Mouse (Mus musculus) stomach, embryonic 14.5 days (tissue): ENCODE measurements around the gene Ky. TPM values are rescaled to one million over a fixed set of nuclear protein-coding genes. Genes with fewer than 3 reads are reported as not detected.

Experiments used
- ATAC-seq: fragments of 200-750 bp; cut with Nextera tagmentation; 2 replicates; pipeline ENCODE4 v1.8.0; 2017; ENCODE audit warnings: low read depth, moderate TSS enrichment; ENCODE audit not compliant: insufficient number of reproducible peaks, insufficient read depth, low FRiP score
- H3K27ac ChIP-seq: fragments of 300-500 bp; sonication (generic); 2 replicates; pipeline ENCODE4 v1.5.1; 2014; ENCODE audit warnings: mild to moderate bottlenecking, low read length, moderate library complexity, mixed read lengths
- H3K27me3 ChIP-seq: fragments of 300-500 bp; sonication (generic); 2 replicates; pipeline ENCODE4 v1.6.1; 2014; ENCODE audit warnings: low read length, control low read depth, mixed read lengths; ENCODE audit not compliant: control insufficient read depth, insufficient read depth
- H3K36me3 ChIP-seq: fragments of 300-500 bp; sonication (generic); 2 replicates; pipeline ENCODE4 v1.6.1; 2014; ENCODE audit warnings: mild to moderate bottlenecking, control low read depth, low read length, moderate library complexity, mixed read lengths; ENCODE audit not compliant: control insufficient read depth, insufficient read depth
- H3K4me1 ChIP-seq: fragments of 300-500 bp; sonication (generic); 2 replicates; pipeline ENCODE4 v1.6.1; 2014; ENCODE audit warnings: low read length, control low read depth, mixed read lengths; ENCODE audit not compliant: control insufficient read depth, insufficient read depth
- H3K4me2 ChIP-seq: fragments of 300-500 bp; sonication (generic); replicated peaks from 2 replicates; pipeline ENCODE4 v1.6.1; 2014; ENCODE audit warnings: low read depth, low read length, control low read depth
- H3K4me3 ChIP-seq: fragments of 300-500 bp; sonication (generic); 2 replicates; pipeline ENCODE4 v1.5.1; 2014; ENCODE audit warnings: low read depth, low read length, control low read depth
- H3K9ac ChIP-seq: fragments of 300-500 bp; sonication (generic); replicated peaks from 2 replicates; pipeline ENCODE4 v1.6.1; 2014; ENCODE audit warnings: low read depth, mild to moderate bottlenecking, control low read depth, low read length, moderate library complexity, mixed read lengths
- H3K9me3 ChIP-seq: fragments of 300-500 bp; sonication (generic); 2 replicates; pipeline ENCODE4 v1.6.1; 2016; ENCODE audit warnings: low read depth, low read length, control low read depth; ENCODE audit not compliant: control insufficient read depth
- WGBS: fragments of 180-500 bp; shearing (Covaris S2); extraction: QIAGEN DNeasy Blood & Tissue Kit; methylation state at CpG from one replicate; pipeline ENCODE4 v1.1.7; 2014; 5-methylcytosine and 5-hydroxymethylcytosine counted together
- polyA plus RNA-seq: library from polyadenylated mRNA; unstranded; fragments of >200 nt; fragmentation: Nextera tagmentation; extraction: Ambion mirVana; gene quantifications from 2 replicates; pipeline ENCODE4 v1.2.1, GENCODE M21; 2014

Ky gene
- polyA plus RNA-seq, 1 experiment from 2014 or later, result 0.06 TPM

GRCm38 (mm10) chr9:102594667-102595393, 89.3 kb downstream of the Ky start:
- Histone ChIP-seq H3K4me2 (no peak overlapping the region), H3K4me1 (0 out of 2 replicates have a peak, but pooled peaks cover 10% of the 10 kb centered on the region), H3K9me3 (no peaks in the 10 kb centered on the region), H3K36me3 (peaks cover 8% of the 10 kb centered on the region; the same call in 1 of the 2 replicates), H3K9ac (no peak overlapping the region), H3K27ac (0 out of 2 replicates have a peak overlapping the region, but pooled peaks have one; percentile 21), H3K4me3 (no peak overlapping the region), H3K27me3 (no peaks in the 10 kb centered on the region)
- ATAC-seq, result no peak
- WGBS, result 36% methylated on average over 6 of the region's 6 CpGs

Other genes with a start within 250 kb of the Ky start
- gene Ephb1, start 151.1 kb upstream of the Ky start, polyA plus RNA-seq, result 7.8 and 9.8 TPM in 2 replicates
- 209 and 226 TPM in 2 replicates for gene Anapc13, start 120.5 kb downstream of the Ky start, polyA plus RNA-seq
- 42.7 and 46.4 TPM in 2 replicates for gene Cep63, start 120.8 kb downstream of the Ky start, polyA plus RNA-seq
- gene Amotl2, start 210.9 kb downstream of the Ky start, polyA plus RNA-seq, result 22.1 and 28.9 TPM in 2 replicates